Mouse (Mus musculus) liver, embryonic 15.5 days (tissue): Measurements from ENCODE around the gene Dvl3. TPM values are rescaled to one million over a fixed set of nuclear protein-coding genes. Genes with fewer than 3 reads are reported as not detected.
"Not testable (repeated sequence)": the region's sequence is repeated elsewhere in the genome, so short reads cannot be mapped to it uniquely, and the experiment has no call there.

Source experiments
- ATAC-seq: fragments of 200-750 bp; cut with Nextera tagmentation; 2 replicates; pipeline ENCODE4 v1.8.0; 2017; ENCODE audit warnings: moderate number of reproducible peaks, mild to moderate bottlenecking, moderate library complexity; ENCODE audit not compliant: insufficient read depth
- H3K27ac ChIP-seq: fragments of 300-500 bp; sonication (generic); replicated peaks from 2 replicates; pipeline ENCODE4 v1.5.1; 2015; ENCODE audit warnings: mild to moderate bottlenecking, inconsistent platforms
- H3K27me3 ChIP-seq: fragments of 300-500 bp; sonication (generic); 2 replicates; pipeline ENCODE4 v1.6.1; 2015; ENCODE audit warnings: mild to moderate bottlenecking, inconsistent platforms
- H3K36me3 ChIP-seq: fragments of 300-500 bp; sonication (generic); replicated peaks from 2 replicates; pipeline ENCODE4 v1.6.1; 2015; ENCODE audit warnings: moderate library complexity, mild to moderate bottlenecking, inconsistent platforms
- H3K4me1 ChIP-seq: fragments of 300-500 bp; sonication (generic); replicated peaks from 2 replicates; pipeline ENCODE4 v1.6.1; 2015; ENCODE audit warnings: inconsistent platforms
- H3K4me2 ChIP-seq: fragments of 300-500 bp; sonication (generic); 2 replicates; pipeline ENCODE4 v1.6.1; 2015; ENCODE audit warnings: moderate library complexity, mild to moderate bottlenecking, inconsistent platforms
- H3K4me3 ChIP-seq: fragments of 300-500 bp; sonication (generic); replicated peaks from 2 replicates; pipeline ENCODE4 v1.5.1; 2015; ENCODE audit warnings: mild to moderate bottlenecking, inconsistent platforms
- H3K9ac ChIP-seq: fragments of 300-500 bp; sonication (generic); 2 replicates; pipeline ENCODE4 v1.6.1; 2015; ENCODE audit warnings: moderate library complexity, mild to moderate bottlenecking, inconsistent platforms
- H3K9me3 ChIP-seq: fragments of 300-500 bp; sonication (generic); replicated peaks from 2 replicates; pipeline ENCODE4 v1.6.1; 2016; ENCODE audit warnings: inconsistent platforms
- WGBS: fragments of 180-500 bp; shearing (Covaris S2); methylation state at CpG from one replicate; pipeline ENCODE4 v1.1.7; 2015; ENCODE audit warnings: mixed read lengths; ENCODE audit not compliant: insufficient replicate concordance; 5-methylcytosine and 5-hydroxymethylcytosine counted together
- polyA plus RNA-seq: library from polyadenylated mRNA; unstranded; fragments of >200 nt; fragmentation: Nextera tagmentation; extraction: Ambion mirVana; gene quantifications from 2 replicates; pipeline ENCODE4 v1.2.1, GENCODE M21; 2015

The Dvl3 gene
- 3.8 and 4.8 TPM in 2 replicates for polyA plus RNA-seq

- H3K4me3 ChIP-seq: peak within 1 kb of the TSS; percentile 83
- H3K27ac ChIP-seq: peak within 1 kb of the TSS; percentile 84
- H3K27me3 ChIP-seq: no peaks in the 10 kb centered on the region
- WGBS: under 1% methylated on average over 55 of the region's 55 CpGs
- H3K36me3 ChIP-seq: peaks cover 10% of the 10 kb centered on the region
- H3K9ac ChIP-seq: peak within 1 kb of the TSS; percentile 94
- H3K4me1 ChIP-seq: peaks cover 48% of the 10 kb centered on the region
- peak within 1 kb of the TSS; percentile 90 for H3K4me2 ChIP-seq
- H3K9me3 ChIP-seq: no peaks in the 10 kb centered on the region
- ATAC-seq: peak; percentile 97
Measured at GRCm38 (mm10) chr16:20516726-20517201, at the start of gene Dvl3. Dvl3 (plus strand) TSS chr16:20516982.

GRCm38 (mm10) chr16:20470981-20471380, 45.8 kb upstream of the Dvl3 start:
- ATAC-seq: no peak
- H3K36me3 ChIP-seq: no peaks in the 10 kb centered on the region
- H3K9ac ChIP-seq: no peak overlapping the region
- WGBS: 72% methylated on average over 2 of the region's 2 CpGs
- no peaks in the 10 kb centered on the region for H3K4me1 ChIP-seq
- H3K27me3 ChIP-seq: no peaks in the 10 kb centered on the region
- H3K9me3 ChIP-seq: no peaks in the 10 kb centered on the region
- H3K4me2 ChIP-seq: no peak overlapping the region
- H3K27ac ChIP-seq: no peak overlapping the region
- no peak overlapping the region for H3K4me3 ChIP-seq

- H3K36me3 ChIP-seq: no peaks in the 10 kb centered on the region
- no peak overlapping the region for H3K27ac ChIP-seq
- no peak for ATAC-seq
- H3K4me3 ChIP-seq: no peak overlapping the region
- no peaks in the 10 kb centered on the region for H3K9me3 ChIP-seq
- H3K4me2 ChIP-seq: no peak overlapping the region
- no peak overlapping the region for H3K9ac ChIP-seq
- 41% methylated on average over 1 of the region's 1 CpGs for WGBS
- no peaks in the 10 kb centered on the region for H3K27me3 ChIP-seq
- no peaks in the 10 kb centered on the region; the same call in 1 of the 2 replicates for H3K4me1 ChIP-seq
Measured at GRCm38 (mm10) chr16:20471686-20472085, 45.1 kb upstream of the Dvl3 start.

- no peaks in the 10 kb centered on the region; the same call in 1 of the 2 replicates for H3K4me1 ChIP-seq
- no peaks in the 10 kb centered on the region for H3K36me3 ChIP-seq
- no peak overlapping the region for H3K4me2 ChIP-seq
- H3K27ac ChIP-seq: no peak overlapping the region
- H3K4me3 ChIP-seq: no peak overlapping the region
- no peaks in the 10 kb centered on the region for H3K9me3 ChIP-seq
- no peak for ATAC-seq
- no peaks in the 10 kb centered on the region for H3K27me3 ChIP-seq
- 74% methylated on average over 1 of the region's 1 CpGs for WGBS
- H3K9ac ChIP-seq: no peak overlapping the region
Measured at GRCm38 (mm10) chr16:20473748-20474147, 43.0 kb upstream of the Dvl3 start.

GRCm38 (mm10) chr16:20474211-20474610, 42.6 kb upstream of the Dvl3 start:
- no peak overlapping the region for H3K27ac ChIP-seq
- no peaks in the 10 kb centered on the region for H3K9me3 ChIP-seq
- H3K4me2 ChIP-seq: no peak overlapping the region
- H3K9ac ChIP-seq: no peak overlapping the region
- no peak for ATAC-seq
- 68% methylated on average over 8 of the region's 8 CpGs for WGBS
- H3K27me3 ChIP-seq: no peaks in the 10 kb centered on the region
- H3K36me3 ChIP-seq: no peaks in the 10 kb centered on the region
- H3K4me3 ChIP-seq: no peak overlapping the region
- H3K4me1 ChIP-seq: no peaks in the 10 kb centered on the region; the same call in 1 of the 2 replicates

GRCm38 (mm10) chr16:20474786-20475185, 42.0 kb upstream of the Dvl3 start:
- Histone ChIP-seq H3K4me3 (no peak overlapping the region), H3K36me3 (no peaks in the 10 kb centered on the region), H3K27me3 (no peaks in the 10 kb centered on the region), H3K9ac (no peak overlapping the region), H3K27ac (no peak overlapping the region), H3K4me1 (no peaks in the 10 kb centered on the region; the same call in 1 of the 2 replicates), H3K4me2 (no peak overlapping the region), H3K9me3 (no peaks in the 10 kb centered on the region)
- no peak for ATAC-seq
- 61% methylated on average over 6 of the region's 6 CpGs for WGBS

- H3K4me2 ChIP-seq: no peak overlapping the region
- no peak overlapping the region for H3K27ac ChIP-seq
- no peak overlapping the region for H3K4me3 ChIP-seq
- no peaks in the 10 kb centered on the region for H3K27me3 ChIP-seq
- no peaks in the 10 kb centered on the region for H3K9me3 ChIP-seq
- WGBS: 76% methylated on average over 1 of the region's 1 CpGs
- no peaks in the 10 kb centered on the region; the same call in 1 of the 2 replicates for H3K4me1 ChIP-seq
- no peak for ATAC-seq
- H3K9ac ChIP-seq: no peak overlapping the region
- H3K36me3 ChIP-seq: no peaks in the 10 kb centered on the region
Measured at GRCm38 (mm10) chr16:20475335-20475734, 41.4 kb upstream of the Dvl3 start.

GRCm38 (mm10) chr16:20476857-20477256, 39.9 kb upstream of the Dvl3 start:
- Histone ChIP-seq H3K36me3 (no peaks in the 10 kb centered on the region), H3K27ac (no peak overlapping the region), H3K4me3 (no peak overlapping the region), H3K9ac (no peak overlapping the region), H3K4me2 (no peak overlapping the region), H3K27me3 (no peaks in the 10 kb centered on the region), H3K9me3 (no peaks in the 10 kb centered on the region), H3K4me1 (no peaks in the 10 kb centered on the region; the same call in 1 of the 2 replicates)
- 44% methylated on average over 1 of the region's 1 CpGs for WGBS
- no peak for ATAC-seq

- Histone ChIP-seq H3K9ac (no peak overlapping the region), H3K4me1 (no peaks in the 10 kb centered on the region; the same call in 1 of the 2 replicates), H3K9me3 (no peaks in the 10 kb centered on the region), H3K27me3 (no peaks in the 10 kb centered on the region), H3K4me3 (no peak overlapping the region), H3K4me2 (no peak overlapping the region), H3K27ac (no peak overlapping the region; the same call in 1 of the 2 replicates), H3K36me3 (no peaks in the 10 kb centered on the region)
- 40% methylated on average over 3 of the region's 3 CpGs for WGBS
- ATAC-seq: no peak
Measured at GRCm38 (mm10) chr16:20477270-20477669, 39.5 kb upstream of the Dvl3 start.

GRCm38 (mm10) chr16:20478504-20478903, 38.3 kb upstream of the Dvl3 start:
- Histone ChIP-seq H3K4me2 (no peak overlapping the region), H3K36me3 (no peaks in the 10 kb centered on the region), H3K4me3 (no peak overlapping the region), H3K27me3 (no peaks in the 10 kb centered on the region), H3K4me1 (no peaks in the 10 kb centered on the region; the same call in 1 of the 2 replicates), H3K9ac (no peak overlapping the region), H3K27ac (no peak overlapping the region), H3K9me3 (no peaks in the 10 kb centered on the region)
- no peak for ATAC-seq
- WGBS: 65% methylated on average over 2 of the region's 2 CpGs

- not testable (repeated sequence) for H3K27ac ChIP-seq, H3K4me3 ChIP-seq, H3K9ac ChIP-seq, H3K27me3 ChIP-seq, H3K4me1 ChIP-seq, H3K4me2 ChIP-seq, ATAC-seq, H3K36me3 ChIP-seq, H3K9me3 ChIP-seq
- WGBS: 68% methylated on average over 12 of the region's 12 CpGs
Measured at GRCm38 (mm10) chr16:20479026-20479760, 37.6 kb upstream of the Dvl3 start.
